Mouse (Mus musculus): ENCODE results near the gene Psmb9. TPM values are rescaled to one million over a fixed set of nuclear protein-coding genes. Genes with fewer than 3 reads are reported as not detected.
"Not testable (repeated sequence)": the region's sequence is repeated elsewhere in the genome, so short reads cannot be mapped to it uniquely, and the experiment has no call there.

Psmb9 gene
- polyA plus RNA-seq (2012; rRNA removed) = 3.8 and 5.8 TPM in 2 replicates
- 6.0 and 7.5 TPM in 2 replicates for polyA plus RNA-seq (2014; fragmentation: Nextera tagmentation; extraction: Ambion mirVana)

GRCm38 (mm10) chr17:34187261-34187916 lies at the start of gene Psmb9, which contains the start of gene Tap1:
Gene Psmb9 (minus strand): TSS chr17:34187764.
Gene Tap1 (plus strand): TSS chr17:34187553.
- Histone ChIP-seq H3K4me3 (ENCODE audit: insufficient read depth in 1 of 2, low read depth in 2 of 2, low read length in 2 of 2) (peak within 1 kb of the TSS; percentile 62 to 65), H3K36me3 (replicated peaks; ENCODE audit: control insufficient read depth, insufficient read depth, low read depth) (no peaks in the 10 kb centered on the region), H3K9me3 (ENCODE audit: control insufficient read depth, low read length) (no peaks in the 10 kb centered on the region), H3K27me3 (ENCODE audit: control insufficient read depth, insufficient read depth, low read length) (peaks cover 5% of the 10 kb centered on the region; the same call in 1 of the 2 replicates), H3K4me2 (ENCODE audit: low read depth) (peak within 1 kb of the TSS; percentile 81), H3K4me1 (replicated peaks; ENCODE audit: control insufficient read depth in 2 of 2, insufficient read depth in 2 of 2, low read length in 1 of 2) (no peaks in the 10 kb centered on the region), H3K9ac (replicated peaks) (peak within 1 kb of the TSS; percentile 54), H3K27ac (no peak within 1 kb of the TSS)
- WGBS (ENCODE audit: insufficient replicate concordance) = 1% methylated on average over 46 of the region's 46 CpGs
- TF ChIP-seq EP300 (IDR thresholded peaks at IDR 0.05; ENCODE audit: low read depth) (no peak), CTCF (IDR thresholded peaks at IDR 0.05; ENCODE audit: low read depth) (no peak)
- ATAC-seq (ENCODE audit: insufficient read depth) (peak; percentile 90), DNase-seq (ENCODE audit: low read depth in 3 of 3, low spot score in 3 of 3) (peak; percentile 77 to 84 (median 80))

GRCm38 (mm10) chr17:34236691-34237090 lies 49.1 kb upstream of the Psmb9 start:
- Histone ChIP-seq H3K27me3 (ENCODE audit: control insufficient read depth, insufficient read depth, low read length) (no peaks in the 10 kb centered on the region), H3K4me3 (ENCODE audit: insufficient read depth in 1 of 2, low read depth in 2 of 2, low read length in 2 of 2) (no peak overlapping the region), H3K9ac (replicated peaks) (no peak overlapping the region), H3K4me1 (replicated peaks; ENCODE audit: control insufficient read depth in 2 of 2, insufficient read depth in 2 of 2, low read length in 1 of 2) (no peaks in the 10 kb centered on the region), H3K4me2 (ENCODE audit: low read depth) (no peak overlapping the region), H3K27ac (no peak overlapping the region), H3K36me3 (replicated peaks; ENCODE audit: control insufficient read depth, insufficient read depth, low read depth) (no peaks in the 10 kb centered on the region), H3K9me3 (ENCODE audit: control insufficient read depth, low read length) (no peaks in the 10 kb centered on the region)
- DNase-seq (ENCODE audit: low read depth in 3 of 3, low spot score in 3 of 3) (no peak), ATAC-seq (ENCODE audit: insufficient read depth) (no peak)
- 61% methylated on average over 5 of the region's 5 CpGs for WGBS (ENCODE audit: insufficient replicate concordance)
- TF ChIP-seq CTCF (IDR thresholded peaks at IDR 0.05; ENCODE audit: low read depth) (no peak), EP300 (IDR thresholded peaks at IDR 0.05; ENCODE audit: low read depth) (no peak)

GRCm38 (mm10) chr17:34234926-34235325 lies 47.4 kb upstream of the Psmb9 start:
- DNase-seq (ENCODE audit: low read depth in 3 of 3, low spot score in 3 of 3) = peak in 2 of 3 experiments; percentile 26 to 33
- no peaks in the 10 kb centered on the region for H3K27me3 ChIP-seq (ENCODE audit: control insufficient read depth, insufficient read depth, low read length)
- H3K9me3 ChIP-seq (ENCODE audit: control insufficient read depth, low read length) = no peaks in the 10 kb centered on the region
- TF ChIP-seq EP300 (IDR thresholded peaks at IDR 0.05; ENCODE audit: low read depth) (no peak), CTCF (IDR thresholded peaks at IDR 0.05; ENCODE audit: low read depth) (peak; percentile 90)
- H3K4me3 ChIP-seq (ENCODE audit: insufficient read depth in 1 of 2, low read depth in 2 of 2, low read length in 2 of 2) = no peak overlapping the region
- peak; percentile 45; the same call in 1 of the 2 replicates for ATAC-seq (ENCODE audit: insufficient read depth)
- H3K4me1 ChIP-seq (replicated peaks; ENCODE audit: control insufficient read depth in 2 of 2, insufficient read depth in 2 of 2, low read length in 1 of 2) = no peaks in the 10 kb centered on the region
- H3K9ac ChIP-seq (replicated peaks) = no peak overlapping the region
- 27% methylated on average over 9 of the region's 9 CpGs for WGBS (ENCODE audit: insufficient replicate concordance)
- H3K27ac ChIP-seq = no peak overlapping the region
- H3K4me2 ChIP-seq (ENCODE audit: low read depth) = no peak overlapping the region
- no peaks in the 10 kb centered on the region for H3K36me3 ChIP-seq (replicated peaks; ENCODE audit: control insufficient read depth, insufficient read depth, low read depth)

GRCm38 (mm10) chr17:34232021-34232420 lies 44.5 kb upstream of the Psmb9 start:
- 64% methylated on average over 6 of the region's 7 CpGs for WGBS (ENCODE audit: insufficient replicate concordance)
- H3K4me1 ChIP-seq (replicated peaks; ENCODE audit: control insufficient read depth in 2 of 2, insufficient read depth in 2 of 2, low read length in 1 of 2); ATAC-seq (ENCODE audit: insufficient read depth); H3K36me3 ChIP-seq (replicated peaks; ENCODE audit: control insufficient read depth, insufficient read depth, low read depth); H3K9me3 ChIP-seq (ENCODE audit: control insufficient read depth, low read length); H3K27ac ChIP-seq; H3K9ac ChIP-seq (replicated peaks); DNase-seq (ENCODE audit: low read depth in 3 of 3, low spot score in 3 of 3); H3K4me3 ChIP-seq (ENCODE audit: insufficient read depth in 1 of 2, low read depth in 2 of 2, low read length in 2 of 2); H3K27me3 ChIP-seq (ENCODE audit: control insufficient read depth, insufficient read depth, low read length); H3K4me2 ChIP-seq (ENCODE audit: low read depth): not testable (repeated sequence)

GRCm38 (mm10) chr17:34230971-34231370 lies 43.4 kb upstream of the Psmb9 start:
- H3K27me3 ChIP-seq (ENCODE audit: control insufficient read depth, insufficient read depth, low read length); H3K27ac ChIP-seq; ATAC-seq (ENCODE audit: insufficient read depth); H3K4me2 ChIP-seq (ENCODE audit: low read depth); H3K4me1 ChIP-seq (replicated peaks; ENCODE audit: control insufficient read depth in 2 of 2, insufficient read depth in 2 of 2, low read length in 1 of 2); DNase-seq (ENCODE audit: low read depth in 3 of 3, low spot score in 3 of 3); H3K4me3 ChIP-seq (ENCODE audit: insufficient read depth in 1 of 2, low read depth in 2 of 2, low read length in 2 of 2); H3K9ac ChIP-seq (replicated peaks); H3K9me3 ChIP-seq (ENCODE audit: control insufficient read depth, low read length); H3K36me3 ChIP-seq (replicated peaks; ENCODE audit: control insufficient read depth, insufficient read depth, low read depth): not testable (repeated sequence)
- WGBS (ENCODE audit: insufficient replicate concordance) = 83% methylated on average over 5 of the region's 9 CpGs

- H3K27ac ChIP-seq; H3K4me2 ChIP-seq (ENCODE audit: low read depth); ATAC-seq (ENCODE audit: insufficient read depth); H3K36me3 ChIP-seq (replicated peaks; ENCODE audit: control insufficient read depth, insufficient read depth, low read depth); H3K4me1 ChIP-seq (replicated peaks; ENCODE audit: control insufficient read depth in 2 of 2, insufficient read depth in 2 of 2, low read length in 1 of 2); H3K9ac ChIP-seq (replicated peaks); H3K9me3 ChIP-seq (ENCODE audit: control insufficient read depth, low read length); DNase-seq (ENCODE audit: low read depth in 3 of 3, low spot score in 3 of 3); H3K4me3 ChIP-seq (ENCODE audit: insufficient read depth in 1 of 2, low read depth in 2 of 2, low read length in 2 of 2); H3K27me3 ChIP-seq (ENCODE audit: control insufficient read depth, insufficient read depth, low read length): not testable (repeated sequence)
- 86% methylated on average over 12 of the region's 23 CpGs for WGBS (ENCODE audit: insufficient replicate concordance)
Measured at GRCm38 (mm10) chr17:34225911-34226310, 38.3 kb upstream of the Psmb9 start.
